Mouse (Mus musculus) thymus, adult 2 months (tissue): ENCODE data around the gene Fmo3.

Experiments
- CTCF ChIP-seq: fragments of 200-500 bp; IDR thresholded peaks from 2 replicates; pipeline ENCODE4 v1.5.1; 2012; ENCODE audit warnings: mild to moderate bottlenecking, control low read depth, low read length, moderate library complexity, borderline replicate concordance; ENCODE audit not compliant: control insufficient read depth, poor library complexity, insufficient read depth; ENCODE audit errors: extremely low read depth
- POLR2A ChIP-seq: fragments of 200-500 bp; IDR thresholded peaks from 2 replicates; pipeline ENCODE4 v1.6.1; 2012; ENCODE audit warnings: mild to moderate bottlenecking, low read length, control low read depth, moderate library complexity; ENCODE audit not compliant: control insufficient read depth, poor library complexity, insufficient read depth; ENCODE audit errors: extremely low read depth

DNA sequence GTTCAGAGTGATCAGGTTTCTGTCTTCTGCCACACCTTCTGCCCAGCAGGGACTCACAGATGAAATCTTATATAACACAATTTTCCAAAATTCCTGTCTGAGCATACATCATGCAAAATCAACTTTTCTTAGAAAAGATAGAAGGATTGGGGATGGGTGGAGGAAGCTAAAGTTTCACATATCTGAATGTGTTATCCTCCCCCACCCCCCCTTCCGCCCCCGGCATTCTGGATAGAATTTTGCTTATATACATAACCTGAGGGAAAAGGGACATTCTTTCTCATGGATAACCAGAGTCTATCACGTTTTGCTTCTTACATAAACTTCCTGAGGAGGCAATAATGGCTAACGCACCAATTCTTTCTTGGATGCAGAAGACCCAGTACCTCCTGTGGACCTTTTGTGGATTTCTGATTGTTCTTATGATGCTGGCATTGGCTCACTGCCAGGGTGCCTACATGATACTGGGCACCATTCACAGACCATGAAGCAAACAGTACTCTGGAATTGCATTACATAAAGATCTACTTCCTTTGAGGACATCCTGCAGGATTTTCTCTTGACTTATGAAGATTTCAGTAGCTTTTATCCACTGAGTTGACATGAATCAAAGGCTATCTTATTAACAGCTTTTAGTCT lies 49.8 kb downstream of the Fmo3 start:
- no peak for TF ChIP-seq CTCF
- no peak for TF ChIP-seq POLR2A
